Mouse (Mus musculus) E14TG2a.4 (cell line): ENCODE measurements around the gene Thsd4.
"Not testable (repeated sequence)": the region's sequence is repeated elsewhere in the genome, so short reads cannot be mapped to it uniquely, and the experiment has no call there.

Source experiments
- H3K27me3 ChIP-seq: 2 replicates; pipeline ENCODE4 v1.6.1; 2014; ENCODE audit warnings: low read length, control low read depth; ENCODE audit not compliant: insufficient read depth
- H3K36me3 ChIP-seq: 2 replicates; pipeline ENCODE4 v1.6.1; 2014; ENCODE audit warnings: low read length, control low read depth; ENCODE audit not compliant: insufficient read depth
- H3K4me1 ChIP-seq: replicated peaks from 2 replicates; pipeline ENCODE4 v1.6.1; 2014; ENCODE audit warnings: low read depth, low read length, control low read depth
- H3K4me3 ChIP-seq: replicated peaks from 2 replicates; pipeline ENCODE4 v1.5.1; 2014; ENCODE audit warnings: mild to moderate bottlenecking, low read length
- H3K9me3 ChIP-seq: 2 replicates; pipeline ENCODE4 v1.6.1; 2014; ENCODE audit warnings: low read length, control low read depth
- CTCF ChIP-seq: conservative IDR thresholded peaks from 2 replicates; pipeline ENCODE4 v1.5.1; 2014; ENCODE audit warnings: low read length
- NANOG ChIP-seq: IDR thresholded peaks from 2 replicates; pipeline ENCODE4 v1.6.1; 2014; ENCODE audit warnings: borderline replicate concordance, low read length, mixed read lengths
- POU5F1 ChIP-seq: IDR thresholded peaks from 2 replicates; pipeline ENCODE4 v1.6.1; 2014; ENCODE audit warnings: low read length, borderline replicate concordance

Thsd4 gene

GRCm38 (mm10) chr9:59940913-59941884 lies 580.6 kb downstream of the Thsd4 start:
- no peak for TF ChIP-seq POU5F1
- no peak for TF ChIP-seq NANOG
- TF ChIP-seq CTCF: no peak
- Histone ChIP-seq H3K9me3 (peaks cover 13% of the 10 kb centered on the region), H3K4me1 (peaks cover 30% of the 10 kb centered on the region)

GRCm38 (mm10) chr9:59939691-59940090 lies 582.2 kb downstream of the Thsd4 start:
- H3K36me3 ChIP-seq: peaks cover 5% of the 10 kb centered on the region; the same call in 1 of the 2 replicates
- H3K4me3 ChIP-seq: no peak overlapping the region
- TF ChIP-seq CTCF (no peak), POU5F1 (no peak), NANOG (no peak)
- peaks cover 38% of the 10 kb centered on the region for H3K4me1 ChIP-seq
- peaks cover 13% of the 10 kb centered on the region for H3K9me3 ChIP-seq
- no peaks in the 10 kb centered on the region for H3K27me3 ChIP-seq

More at GRCm38 (mm10) chr9:59940913-59941884, 580.6 kb downstream of the Thsd4 start:
- Histone ChIP-seq H3K4me3 (no peak overlapping the region), H3K27me3 (0 out of 2 replicates have a peak, but pooled peaks cover 10% of the 10 kb centered on the region), H3K36me3 (peaks cover 5% of the 10 kb centered on the region; the same call in 1 of the 2 replicates)

GRCm38 (mm10) chr9:59938529-59938928 lies 583.3 kb downstream of the Thsd4 start:
- H3K27me3 ChIP-seq: no peaks in the 10 kb centered on the region
- H3K36me3 ChIP-seq: peaks cover 5% of the 10 kb centered on the region; the same call in 1 of the 2 replicates
- H3K4me3 ChIP-seq: no peak overlapping the region
- no peak for TF ChIP-seq POU5F1
- TF ChIP-seq CTCF: no peak
- TF ChIP-seq NANOG: no peak
- peaks cover 38% of the 10 kb centered on the region for H3K4me1 ChIP-seq
- H3K9me3 ChIP-seq: peaks cover 13% of the 10 kb centered on the region

- Histone ChIP-seq H3K4me1 (peaks cover 29% of the 10 kb centered on the region), H3K4me3 (peak overlapping the region; percentile 17), H3K9me3 (peaks cover 13% of the 10 kb centered on the region)
- H3K27me3 ChIP-seq, H3K36me3 ChIP-seq: not testable (repeated sequence)
These were observed 586.0 kb downstream of the Thsd4 start for GRCm38 (mm10) chr9:59935866-59936265.

GRCm38 (mm10) chr9:59930248-59930647 lies 591.6 kb downstream of the Thsd4 start:
- H3K36me3 ChIP-seq: peaks cover 13% of the 10 kb centered on the region
- TF ChIP-seq CTCF: no peak
- TF ChIP-seq NANOG: no peak
- TF ChIP-seq POU5F1: no peak
- no peaks in the 10 kb centered on the region for H3K27me3 ChIP-seq
- H3K4me3 ChIP-seq: no peak overlapping the region
- peaks cover 9% of the 10 kb centered on the region for H3K4me1 ChIP-seq
- no peaks in the 10 kb centered on the region for H3K9me3 ChIP-seq
